ENCODE assay signal across 14 mouse cellular contexts in genomic region chr4:97707373-97708152, GRCm38 (mm10).
DNase-seq lines count a peak whose midpoint lies in the region; ATAC-seq and TF ChIP-seq lines count a peak whose summit lies in the region.
"Had no signal": no experiment of that assay in that cellular context is flagged by ENCODE, and none has a peak within 500 bp of the region (broad histone marks: within the 10 kb centered on the region; RNA-seq: fewer than 3 reads in every experiment).

No protein-coding gene starts in this region.

- 49% methylated on average over 22 of the region's 22 CpGs for WGBS in limb, embryonic 13.5 days

- H3K4me1 ChIP-seq in testis, adult 2 months (ENCODE audit: control insufficient read depth, insufficient read depth, low read length) = peaks cover 7% of the 10 kb centered on the region
- peaks cover 16% of the 10 kb centered on the region for H3K4me1 ChIP-seq in limb, embryonic 13.5 days
- H3K4me1 ChIP-seq: liver, embryonic 12.5 days had no signal

- ATAC-seq in limb, embryonic 13.5 days (ENCODE audit: low FRiP score, low read depth) = no peak
- ATAC-seq: liver, embryonic 12.5 days had no signal

- peak overlapping the region; percentile 27; the same call in 1 of the 2 replicates for H3K4me3 ChIP-seq in testis, adult 2 months (ENCODE audit: control insufficient read depth, low read depth, low read length)
- no peak overlapping the region for H3K4me3 ChIP-seq in limb, embryonic 13.5 days
- H3K4me3 ChIP-seq: liver, embryonic 12.5 days; midbrain, embryonic 12.5 days had no signal

- DNase-seq in embryo, embryonic 10.5 days (ENCODE audit: low spot score) = peak; percentile 18
- DNase-seq in embryo, embryonic 9.5 days (ENCODE audit: extremely low spot score) = no peak
- no peak for DNase-seq in testis, postnatal 14 days (ENCODE audit: low spot score)
- DNase-seq in thymus, postnatal 25 days = no peak
- no peak for DNase-seq in cerebellum, adult 11 months
- DNase-seq in heart, postnatal 4 days = no peak
- DNase-seq: cerebellum, adult 9-10 months; gastrocnemius, postnatal 10 days; heart, postnatal 14 days; spleen, adult 18-20 months had no signal

- peak overlapping the region; percentile 47 for H3K4me2 ChIP-seq in limb, embryonic 13.5 days (replicated peaks)
- H3K4me2 ChIP-seq: liver, embryonic 12.5 days; midbrain, embryonic 12.5 days had no signal

- no peaks in the 10 kb centered on the region for H3K9me3 ChIP-seq in limb, embryonic 13.5 days
- H3K9me3 ChIP-seq: liver, embryonic 12.5 days; midbrain, embryonic 12.5 days had no signal

- 0 out of 2 replicates have a peak overlapping the region, but pooled peaks have one; percentile 15 for H3K9ac ChIP-seq in limb, embryonic 13.5 days
- H3K9ac ChIP-seq: liver, embryonic 12.5 days; midbrain, embryonic 12.5 days had no signal

- TF ChIP-seq CTCF in testis, adult 2 months (IDR thresholded peaks at IDR 0.05; ENCODE audit: control insufficient read depth, insufficient read depth, insufficient replicate concordance, low read depth, low read length) = no peak

- no peak overlapping the region for H3K27ac ChIP-seq in testis, adult 2 months (ENCODE audit: control insufficient read depth, insufficient read depth, low read depth, low read length)
- no peak overlapping the region for H3K27ac ChIP-seq in limb, embryonic 13.5 days
- H3K27ac ChIP-seq: liver, embryonic 12.5 days; midbrain, embryonic 12.5 days had no signal

- H3K27me3 ChIP-seq in testis, adult 2 months (ENCODE audit: control insufficient read depth, insufficient read depth, low read length) = no peaks in the 10 kb centered on the region
- peaks cover 15% of the 10 kb centered on the region; the same call in 1 of the 2 replicates for H3K27me3 ChIP-seq in limb, embryonic 13.5 days
- H3K27me3 ChIP-seq: midbrain, embryonic 12.5 days had no signal

- no peaks in the 10 kb centered on the region for H3K36me3 ChIP-seq in testis, adult 2 months (ENCODE audit: control insufficient read depth, insufficient read depth, low read length)
- H3K36me3 ChIP-seq in limb, embryonic 13.5 days = no peaks in the 10 kb centered on the region
- H3K36me3 ChIP-seq: liver, embryonic 12.5 days; midbrain, embryonic 12.5 days had no signal

- TF ChIP-seq POLR2A in testis, adult 2 months (IDR thresholded peaks at IDR 0.05; ENCODE audit: control insufficient read depth, low read depth, low read length) = no peak
